Mouse (Mus musculus) kidney, embryonic 14.5 days (tissue): ENCODE data around the gene Specc1. TPM values are rescaled to one million over a fixed set of nuclear protein-coding genes. Genes with fewer than 3 reads are reported as not detected.

Experiments
- ATAC-seq: fragments of 200-750 bp; cut with Nextera tagmentation; 2 replicates; pipeline ENCODE4 v1.8.0; 2017; ENCODE audit warnings: moderate number of reproducible peaks, mild to moderate bottlenecking, moderate TSS enrichment, moderate library complexity; ENCODE audit not compliant: low FRiP score, low TSS enrichment
- H3K27ac ChIP-seq: fragments of 300-500 bp; sonication (generic); 2 replicates; pipeline ENCODE4 v1.5.1; 2014; ENCODE audit warnings: low read depth, mild to moderate bottlenecking, low read length, moderate library complexity, mixed read lengths
- H3K27me3 ChIP-seq: fragments of 300-500 bp; sonication (generic); 2 replicates; pipeline ENCODE4 v1.6.1; 2014; ENCODE audit warnings: mild to moderate bottlenecking, low read length; ENCODE audit not compliant: control insufficient read depth, insufficient read depth
- H3K36me3 ChIP-seq: fragments of 300-500 bp; sonication (generic); 2 replicates; pipeline ENCODE4 v1.6.1; 2014; ENCODE audit warnings: low read length, mixed read lengths; ENCODE audit not compliant: control insufficient read depth, insufficient read depth
- H3K4me1 ChIP-seq: fragments of 300-500 bp; sonication (generic); 2 replicates; pipeline ENCODE4 v1.6.1; 2014; ENCODE audit warnings: low read length, mixed read lengths; ENCODE audit not compliant: control insufficient read depth, insufficient read depth
- H3K4me2 ChIP-seq: fragments of 300-500 bp; sonication (generic); replicated peaks from 2 replicates; pipeline ENCODE4 v1.6.1; 2014; ENCODE audit warnings: low read depth, mild to moderate bottlenecking, low read length
- H3K4me3 ChIP-seq: fragments of 300-500 bp; sonication (generic); 2 replicates; pipeline ENCODE4 v1.5.1; 2014; ENCODE audit warnings: mild to moderate bottlenecking, low read length
- H3K9ac ChIP-seq: fragments of 300-500 bp; sonication (generic); 2 replicates; pipeline ENCODE4 v1.6.1; 2014; ENCODE audit warnings: low read depth, mild to moderate bottlenecking, low read length, moderate library complexity
- H3K9me3 ChIP-seq: fragments of 300-500 bp; sonication (generic); 2 replicates; pipeline ENCODE4 v1.6.1; 2016; ENCODE audit warnings: low read length; ENCODE audit not compliant: control insufficient read depth
- WGBS: fragments of 180-500 bp; shearing (Covaris S2); extraction: QIAGEN DNeasy Blood & Tissue Kit; methylation state at CpG from one replicate; pipeline ENCODE4 v1.1.7; 2014; 5-methylcytosine and 5-hydroxymethylcytosine counted together
- polyA plus RNA-seq: library from polyadenylated mRNA; unstranded; fragments of >200 nt; fragmentation: Nextera tagmentation; extraction: Ambion mirVana; gene quantifications from 2 replicates; pipeline ENCODE4 v1.2.1, GENCODE M21; 2014

The Specc1 gene
- polyA plus RNA-seq, 1 experiment from 2014 or later: 13.6 TPM

GRCm38 (mm10) chr11:62078371-62078770 lies 121.8 kb downstream of the Specc1 start:
- H3K27ac ChIP-seq: no peak overlapping the region
- WGBS: 91% methylated on average over 10 of the region's 10 CpGs
- H3K36me3 ChIP-seq: no peaks in the 10 kb centered on the region
- H3K9ac ChIP-seq: no peak overlapping the region
- no peaks in the 10 kb centered on the region for H3K27me3 ChIP-seq
- no peak overlapping the region for H3K4me3 ChIP-seq
- H3K4me1 ChIP-seq: peaks cover 5% of the 10 kb centered on the region
- no peak for ATAC-seq
- no peaks in the 10 kb centered on the region for H3K9me3 ChIP-seq
- H3K4me2 ChIP-seq: no peak overlapping the region

DNA sequence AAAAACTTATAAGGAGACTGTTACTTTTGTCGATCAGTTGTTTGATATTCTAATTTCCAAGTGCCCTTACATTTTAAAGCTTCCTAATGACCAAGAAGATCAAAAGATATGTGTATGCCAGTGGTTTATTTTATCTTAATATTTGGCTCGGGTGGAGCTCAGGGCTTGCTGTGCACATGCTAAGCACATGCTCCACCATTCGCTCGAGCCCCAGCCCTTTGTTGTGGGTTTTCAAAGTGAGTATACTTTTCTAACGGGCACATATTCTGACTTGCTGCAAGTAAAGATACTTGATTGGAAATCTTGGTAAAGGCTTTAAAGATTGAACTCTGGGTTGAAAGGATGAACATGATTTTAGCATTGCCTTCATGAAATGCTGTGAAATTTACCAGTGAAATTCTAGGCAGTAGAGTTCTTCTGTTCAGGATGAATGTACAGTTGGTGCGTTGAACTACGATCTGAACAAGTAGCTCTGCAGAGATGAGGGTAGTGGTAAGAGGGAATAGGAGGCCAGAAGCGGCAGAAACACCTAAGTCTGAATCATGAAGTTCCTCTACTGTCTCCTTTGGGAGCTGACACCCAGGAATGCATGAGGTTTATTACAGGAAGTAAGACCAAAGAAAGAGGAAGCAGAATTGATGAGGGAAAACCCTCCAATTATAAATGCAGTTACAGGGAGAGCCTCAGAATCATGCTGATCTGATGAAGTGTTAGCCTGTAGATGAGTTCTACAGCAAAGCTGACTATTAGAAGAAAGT lies 122.7 kb downstream of the Specc1 start:
- Histone ChIP-seq H3K9me3 (no peaks in the 10 kb centered on the region), H3K9ac (no peak overlapping the region), H3K4me2 (no peak overlapping the region), H3K4me3 (no peak overlapping the region), H3K27ac (no peak overlapping the region), H3K36me3 (no peaks in the 10 kb centered on the region), H3K4me1 (peaks cover 5% of the 10 kb centered on the region), H3K27me3 (no peaks in the 10 kb centered on the region)
- WGBS: 87% methylated on average over 8 of the region's 8 CpGs
- ATAC-seq: no peak

- Histone ChIP-seq H3K27ac (no peak overlapping the region), H3K4me2 (no peak overlapping the region), H3K9me3 (no peaks in the 10 kb centered on the region), H3K36me3 (no peaks in the 10 kb centered on the region), H3K9ac (no peak overlapping the region), H3K4me3 (no peak overlapping the region), H3K4me1 (peaks cover 5% of the 10 kb centered on the region), H3K27me3 (no peaks in the 10 kb centered on the region)
- no peak for ATAC-seq
- WGBS: 78% methylated on average over 2 of the region's 2 CpGs
Measured at GRCm38 (mm10) chr11:62080476-62080875, 123.9 kb downstream of the Specc1 start.

DNA sequence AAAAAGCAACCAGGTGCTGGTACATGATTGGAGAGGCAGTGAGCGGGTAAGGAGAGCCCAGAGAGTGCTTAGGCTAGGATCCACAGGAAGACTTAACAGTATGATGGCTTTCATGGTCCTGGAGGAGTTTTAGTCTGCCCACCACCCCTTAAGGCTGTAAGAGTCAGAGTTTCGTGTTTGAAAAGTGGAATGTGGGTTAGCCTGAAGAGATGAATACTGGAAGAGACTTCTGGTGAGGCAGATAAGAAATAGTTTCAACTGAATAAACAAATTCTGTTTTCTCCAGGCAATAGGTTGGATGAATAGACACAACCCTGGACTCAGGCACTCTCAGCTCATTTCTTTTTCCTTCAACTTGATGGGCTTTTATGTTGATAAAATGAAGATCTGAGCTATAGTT lies 130.1 kb downstream of the Specc1 start:
- no peaks in the 10 kb centered on the region for H3K36me3 ChIP-seq
- H3K27ac ChIP-seq: no peak overlapping the region
- no peak overlapping the region for H3K4me2 ChIP-seq
- no peak overlapping the region for H3K9ac ChIP-seq
- no peaks in the 10 kb centered on the region for H3K27me3 ChIP-seq
- WGBS: 78% methylated on average over 2 of the region's 2 CpGs
- H3K4me1 ChIP-seq: no peaks in the 10 kb centered on the region
- no peak for ATAC-seq
- no peak overlapping the region for H3K4me3 ChIP-seq
- H3K9me3 ChIP-seq: no peaks in the 10 kb centered on the region

GRCm38 (mm10) chr11:62087051-62087450 lies 130.5 kb downstream of the Specc1 start:
- Histone ChIP-seq H3K9ac (no peak overlapping the region), H3K36me3 (no peaks in the 10 kb centered on the region), H3K4me3 (no peak overlapping the region), H3K27me3 (no peaks in the 10 kb centered on the region), H3K9me3 (no peaks in the 10 kb centered on the region), H3K27ac (no peak overlapping the region), H3K4me1 (no peaks in the 10 kb centered on the region), H3K4me2 (no peak overlapping the region)
- ATAC-seq: no peak
- 76% methylated on average over 1 of the region's 1 CpGs for WGBS

GRCm38 (mm10) chr11:62088651-62089050 lies 132.1 kb downstream of the Specc1 start:
- Histone ChIP-seq H3K4me1 (no peaks in the 10 kb centered on the region), H3K9me3 (no peaks in the 10 kb centered on the region), H3K27ac (no peak overlapping the region), H3K9ac (no peak overlapping the region), H3K36me3 (no peaks in the 10 kb centered on the region), H3K4me3 (no peak overlapping the region), H3K4me2 (no peak overlapping the region), H3K27me3 (no peaks in the 10 kb centered on the region)
- 93% methylated on average over 3 of the region's 3 CpGs for WGBS
- ATAC-seq: no peak

DNA sequence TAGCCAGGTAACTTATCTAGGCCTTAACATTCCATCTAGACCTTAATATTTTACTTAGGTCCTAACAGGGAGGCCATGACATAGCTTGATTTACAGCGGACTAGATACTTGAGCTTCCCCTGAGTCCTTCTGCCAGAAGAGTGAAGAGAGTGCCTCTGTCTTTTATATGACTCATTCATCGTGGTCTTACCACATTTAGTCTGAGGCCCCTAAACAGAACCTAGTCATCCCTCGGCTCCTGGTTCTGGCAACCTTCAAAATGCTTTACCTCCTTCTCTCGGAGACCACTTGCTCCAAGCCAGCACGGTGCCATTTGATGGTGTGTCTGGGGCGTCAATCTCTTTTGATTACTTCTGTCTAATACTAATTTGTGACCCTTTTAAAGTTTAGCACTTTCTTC lies 133.8 kb downstream of the Specc1 start:
- Histone ChIP-seq H3K4me3 (no peak overlapping the region), H3K9me3 (no peaks in the 10 kb centered on the region), H3K27ac (no peak overlapping the region), H3K36me3 (no peaks in the 10 kb centered on the region), H3K27me3 (no peaks in the 10 kb centered on the region), H3K4me2 (no peak overlapping the region), H3K4me1 (no peaks in the 10 kb centered on the region), H3K9ac (no peak overlapping the region)
- ATAC-seq: no peak
- 49% methylated on average over 6 of the region's 6 CpGs for WGBS

DNA sequence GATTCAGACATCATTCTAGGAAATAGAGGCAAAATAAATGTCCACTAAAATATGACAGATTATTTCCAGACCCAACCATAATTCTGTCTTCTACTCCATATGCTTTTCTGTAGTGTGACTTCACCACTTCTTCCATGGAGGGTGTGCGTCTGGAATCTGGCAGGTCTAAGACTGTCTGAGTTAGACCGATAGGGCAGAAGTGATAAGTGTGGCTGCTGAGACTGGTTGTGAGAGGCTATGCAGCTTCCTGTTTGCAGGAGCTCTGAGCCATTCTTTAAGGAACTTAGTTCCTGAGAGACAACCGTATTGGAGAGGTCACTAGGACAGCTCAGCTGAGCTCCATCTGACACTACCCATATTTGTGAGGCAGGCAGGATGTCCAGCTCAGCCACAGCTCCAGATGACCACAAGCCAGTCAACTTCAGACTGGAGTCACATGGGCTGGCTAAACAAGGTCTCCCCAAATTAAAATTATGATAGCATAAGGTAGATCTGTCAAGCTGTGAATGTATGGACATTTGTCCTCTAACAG lies 146.9 kb downstream of the Specc1 start:
- Histone ChIP-seq H3K27ac (no peak overlapping the region), H3K4me2 (no peak overlapping the region), H3K9me3 (no peaks in the 10 kb centered on the region), H3K27me3 (no peaks in the 10 kb centered on the region), H3K9ac (no peak overlapping the region), H3K36me3 (no peaks in the 10 kb centered on the region), H3K4me3 (no peak overlapping the region), H3K4me1 (no peaks in the 10 kb centered on the region)
- ATAC-seq: no peak
- 56% methylated on average over 3 of the region's 3 CpGs for WGBS

DNA sequence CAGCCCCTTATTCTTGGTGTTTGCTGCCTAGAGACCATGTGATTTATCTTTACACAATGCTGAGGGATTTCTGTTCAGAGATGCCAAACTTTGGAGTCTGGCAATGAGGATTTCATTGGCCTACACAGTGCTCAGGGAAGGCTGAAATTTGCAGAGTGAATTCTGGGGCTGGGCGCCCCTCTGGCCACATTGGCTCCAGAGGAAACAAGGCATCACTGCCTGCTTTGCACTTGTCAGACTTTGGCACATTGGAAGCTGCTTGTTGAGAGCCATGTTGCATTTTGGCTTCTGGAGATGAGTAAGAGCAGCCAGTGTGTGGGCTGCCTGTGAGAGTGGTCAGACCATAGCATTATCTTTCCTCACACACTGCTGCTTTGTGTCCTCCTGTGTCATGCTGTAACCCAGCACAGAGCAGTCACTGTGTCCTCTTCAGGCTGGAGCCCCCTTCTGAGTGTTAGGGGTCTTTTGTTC lies 149.9 kb downstream of the Specc1 start:
- WGBS: 88% methylated on average over 1 of the region's 1 CpGs
- Histone ChIP-seq H3K27ac (no peak overlapping the region), H3K4me2 (no peak overlapping the region), H3K9me3 (no peaks in the 10 kb centered on the region), H3K4me3 (no peak overlapping the region), H3K9ac (no peak overlapping the region), H3K4me1 (no peaks in the 10 kb centered on the region), H3K36me3 (no peaks in the 10 kb centered on the region), H3K27me3 (no peaks in the 10 kb centered on the region)
- no peak for ATAC-seq
